Mouse (Mus musculus) CH12.LX (cell line): Measurements from ENCODE around the gene Nudc.

Experiments
- CHD2 ChIP-seq: IDR thresholded peaks from 2 replicates; pipeline ENCODE4 v1.6.1; 2011; ENCODE audit warnings: low read length, improper control_type of control experiment
- CTCF ChIP-seq, 2 experiments: IDR thresholded peaks in 1 of 2; conservative IDR thresholded peaks in 1 of 2; 2 replicates each; pipeline ENCODE4 v1.5.1; 2011 to 2012; ENCODE audit warnings: low read depth in 2 of 2, low read length in 2 of 2, improper control_type of control experiment in 1 of 2, inconsistent platforms in 1 of 2, mild to moderate bottlenecking in 1 of 2, moderate library complexity in 1 of 2
- EP300 ChIP-seq: IDR thresholded peaks from 2 replicates; pipeline ENCODE4 v1.6.1; 2011; ENCODE audit warnings: low read length, improper control_type of control experiment
- ETS1 ChIP-seq: conservative IDR thresholded peaks from 2 replicates; pipeline ENCODE4 v1.6.1; 2012; ENCODE audit warnings: low read depth, mild to moderate bottlenecking, inconsistent platforms, low read length, improper control_type of control experiment, moderate library complexity
- KAT2A ChIP-seq: IDR thresholded peaks from 2 replicates; pipeline ENCODE4 v1.6.1; 2012; ENCODE audit warnings: low read length, improper control_type of control experiment, inconsistent platforms; ENCODE audit not compliant: insufficient replicate concordance
- MAFK ChIP-seq: IDR thresholded peaks from 2 replicates; pipeline ENCODE4 v1.6.1; 2011; ENCODE audit warnings: low read length, improper control_type of control experiment; ENCODE audit not compliant: insufficient replicate concordance
- PAX5 ChIP-seq: IDR thresholded peaks from 2 replicates; pipeline ENCODE4 v1.6.1; 2012; ENCODE audit warnings: low read length, inconsistent platforms, mixed read lengths
- POLR2A ChIP-seq: IDR thresholded peaks from 2 replicates; pipeline ENCODE4 v1.6.1; 2011; ENCODE audit warnings: low read depth, mild to moderate bottlenecking, improper control_type of control experiment, low read length
- TBP ChIP-seq: conservative IDR thresholded peaks from 2 replicates; pipeline ENCODE4 v1.6.1; 2011; ENCODE audit warnings: low read depth, low read length, improper control_type of control experiment
- USF1 ChIP-seq: IDR thresholded peaks from 2 replicates; pipeline ENCODE4 v1.6.1; 2014; ENCODE audit warnings: low read depth, mild to moderate bottlenecking, inconsistent platforms, low read length, improper control_type of control experiment
- ZC3H11A ChIP-seq: IDR thresholded peaks from 2 replicates; pipeline ENCODE4 v1.6.1; 2012; ENCODE audit warnings: low read depth, mild to moderate bottlenecking, inconsistent platforms, low read length, improper control_type of control experiment

- no peak for TF ChIP-seq POLR2A
- TF ChIP-seq TBP = no peak
- TF ChIP-seq ZC3H11A = no peak
- no peak for TF ChIP-seq EP300
- TF ChIP-seq USF1 = no peak
- no peak for TF ChIP-seq MAFK
- TF ChIP-seq CTCF (conservative IDR thresholded peaks at IDR 0.05 in 1 of 2, IDR thresholded peaks at IDR 0.05 in 1 of 2; ENCODE audit: low read depth in 2 of 2, low read length in 2 of 2) = no peak
- no peak for TF ChIP-seq KAT2A
- TF ChIP-seq ETS1 = no peak
- no peak for TF ChIP-seq PAX5
- TF ChIP-seq CHD2 = no peak
Measured at GRCm38 (mm10) chr4:133519369-133519665, 26.5 kb downstream of the Nudc start.
